Mouse (Mus musculus): ENCODE data around the gene Etv6. TPM values are rescaled to one million over a fixed set of nuclear protein-coding genes. Genes with fewer than 3 reads are reported as not detected.
A peak's percentile ranks its signal among the peaks of the same experiment; 100 is the strongest.

Gene Etv6
- polyA plus RNA-seq, 1 experiment from 2014 or later, result 23.5 TPM

DNA sequence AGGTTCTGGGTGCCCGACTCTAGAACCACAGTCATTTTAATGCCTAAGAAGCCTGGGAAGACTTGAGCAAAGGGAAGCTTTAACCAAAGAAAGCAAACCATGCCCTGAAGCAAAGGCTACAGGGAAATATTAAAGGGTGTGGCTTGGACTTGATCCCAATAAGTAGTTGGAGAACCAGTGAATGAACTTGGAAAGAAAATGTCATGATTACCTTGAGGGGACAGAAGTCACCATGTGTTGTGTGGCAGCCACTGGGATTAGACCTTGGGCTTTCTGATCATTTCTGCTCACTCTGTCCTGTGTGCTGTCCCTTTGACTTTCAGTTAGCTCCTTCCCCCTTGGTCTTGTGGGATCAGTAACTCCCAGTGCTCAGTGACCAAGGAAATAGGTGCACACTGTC, 38.9 kb downstream of the Etv6 start:
- CTCF ChIA-PET, result interaction anchor here (1.2 kb wide), 1 partner anchor 13 kb away, joined by 3 read pairs; no protein-coding TSS in a partner anchor
- H3K27me3 ChIP-seq, result no peaks in the 10 kb centered on the region
- ATAC-seq (no peak), DNase-seq (ENCODE audit: low read depth, low spot score) (no peak)
- no peak for TF ChIP-seq CTCF (IDR thresholded peaks at IDR 0.05)
- in situ Hi-C loops (cut with MboI; ENCODE audit: low pct_unique_long_range_greater_than_20kb), result no loop called here
- POLR2A ChIA-PET, result no interaction called here

DNA sequence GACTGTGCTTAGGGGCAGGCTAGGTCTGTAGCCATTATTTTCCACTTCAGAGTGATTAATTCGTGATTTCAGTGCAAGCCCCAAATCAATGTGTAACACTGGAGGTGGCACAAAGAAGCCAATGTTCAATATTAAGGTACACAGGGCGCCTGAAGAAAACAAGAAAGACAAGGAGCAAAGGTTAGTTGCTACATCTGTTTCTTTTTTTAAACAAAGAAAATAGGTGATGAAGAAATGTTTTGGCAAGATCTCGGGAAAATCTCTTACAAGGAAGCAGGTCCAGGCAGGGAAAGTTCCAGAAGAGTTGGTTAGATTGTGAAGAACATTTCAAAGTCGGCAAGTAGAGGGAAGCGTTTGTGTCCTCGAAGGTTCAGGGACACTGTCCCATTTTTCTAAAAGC, 39.5 kb downstream of the Etv6 start:
- ChIA-PET POLR2A (no interaction called here), CTCF (no interaction called here)
- in situ Hi-C loops (cut with MboI; ENCODE audit: low pct_unique_long_range_greater_than_20kb), result no loop called here
- DNase-seq (ENCODE audit: low read depth, low spot score), result no peak
- no peaks in the 10 kb centered on the region for H3K27me3 ChIP-seq
- TF ChIP-seq CTCF (IDR thresholded peaks at IDR 0.05), result no peak
- no peak for ATAC-seq

DNA sequence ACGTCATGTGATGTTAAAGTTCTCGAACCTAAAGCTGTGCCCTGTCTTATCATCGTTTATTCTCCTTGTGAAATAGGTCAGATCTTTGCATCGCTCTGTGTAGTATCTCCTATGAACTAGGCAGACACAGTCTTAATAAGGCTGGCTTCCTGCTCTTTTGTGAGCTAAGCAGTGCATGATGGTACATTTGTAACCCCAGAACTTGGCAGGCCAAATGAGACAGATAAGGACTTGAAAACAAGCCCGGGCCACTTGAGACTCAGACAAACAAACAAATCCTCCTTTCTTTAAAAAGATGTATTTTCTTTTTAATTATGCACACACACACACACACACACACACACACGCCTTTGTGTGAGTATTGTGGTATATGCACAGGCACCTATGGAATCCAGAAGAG, 42.5 kb downstream of the Etv6 start:
- TF ChIP-seq CTCF (IDR thresholded peaks at IDR 0.05), result no peak
- CTCF ChIA-PET, result interaction anchor here (1.6 kb wide), 1 partner anchor 50 kb away, joined by 4 read pairs; no protein-coding TSS in a partner anchor
- in situ Hi-C loops (cut with MboI; ENCODE audit: low pct_unique_long_range_greater_than_20kb), result no loop called here
- POLR2A ChIA-PET, result no interaction called here
- DNase-seq (ENCODE audit: low read depth, low spot score) (no peak), ATAC-seq (no peak)
- no peaks in the 10 kb centered on the region for H3K27me3 ChIP-seq

DNA sequence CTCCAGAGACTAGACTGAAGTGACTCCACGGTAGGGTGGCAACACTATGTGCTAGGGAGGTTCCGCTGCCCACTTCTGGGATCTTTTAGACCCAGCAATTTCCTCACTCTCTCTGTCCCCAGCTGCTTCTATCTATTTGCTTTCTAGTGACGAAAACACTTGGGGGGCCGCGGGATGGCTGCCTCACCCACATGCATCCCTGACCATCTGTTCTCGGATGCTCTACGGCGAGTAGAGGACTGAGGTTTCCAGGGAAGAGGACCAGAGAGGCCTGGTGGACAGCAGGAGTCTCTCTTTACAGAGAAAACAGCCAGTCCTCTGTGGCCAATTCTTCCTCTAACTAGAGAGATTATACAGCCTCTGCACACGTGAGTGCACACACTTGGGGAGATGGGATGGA, 43.6 kb downstream of the Etv6 start:
- H3K27me3 ChIP-seq, result no peaks in the 10 kb centered on the region
- ChIA-PET CTCF (no interaction called here), POLR2A (no interaction called here)
- no peak for TF ChIP-seq CTCF (IDR thresholded peaks at IDR 0.05)
- DNase-seq (ENCODE audit: low read depth, low spot score), result no peak
- no peak for ATAC-seq
- in situ Hi-C loops (cut with MboI; ENCODE audit: low pct_unique_long_range_greater_than_20kb), result no loop called here

DNA sequence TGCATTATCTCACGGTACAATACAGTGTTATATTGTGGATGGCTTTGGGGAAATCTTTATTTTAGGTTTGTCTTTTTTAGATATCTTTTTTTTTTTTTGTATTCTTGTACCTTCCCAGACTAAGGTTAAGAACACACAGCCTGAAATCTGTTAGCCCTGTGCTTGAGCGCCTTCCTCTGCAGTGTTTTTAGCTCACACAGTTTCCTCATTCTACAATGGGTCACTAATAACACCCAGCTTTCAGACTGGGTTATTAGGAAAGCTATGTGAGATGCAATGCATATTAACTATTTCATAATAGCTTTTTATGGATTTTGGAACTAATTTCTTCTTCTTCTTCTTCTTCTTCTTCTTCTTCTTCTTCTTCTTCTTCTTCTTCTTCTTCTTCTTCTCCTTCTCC, 44.1 kb downstream of the Etv6 start:
- no peak for DNase-seq (ENCODE audit: low read depth, low spot score)
- CTCF ChIA-PET, result no interaction called here
- in situ Hi-C loops (cut with MboI; ENCODE audit: low pct_unique_long_range_greater_than_20kb), result no loop called here
- POLR2A ChIA-PET, result no interaction called here
- H3K27me3 ChIP-seq, result no peaks in the 10 kb centered on the region
- ATAC-seq, result no peak
- TF ChIP-seq CTCF (IDR thresholded peaks at IDR 0.05), result no peak

DNA sequence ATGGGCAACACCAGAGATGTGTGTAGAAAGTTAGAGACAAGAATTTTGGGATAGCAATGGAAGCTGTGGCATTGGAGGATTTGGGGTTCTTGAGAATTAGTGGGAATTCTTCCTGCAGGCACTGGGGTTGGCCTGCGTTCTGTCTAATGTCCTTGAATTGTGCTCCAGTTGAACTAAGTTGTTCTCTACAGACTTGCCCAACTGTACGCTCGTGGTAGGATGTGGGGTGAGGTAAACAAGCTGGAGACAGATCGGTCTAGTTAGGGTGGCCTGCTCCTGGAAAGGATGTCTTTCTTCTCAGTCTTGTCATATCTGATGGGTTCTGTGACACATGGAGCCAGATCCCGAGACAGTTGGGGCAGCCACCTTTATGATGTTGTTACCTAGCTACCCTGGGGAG, 45.4 kb downstream of the Etv6 start:
- no peak for DNase-seq (ENCODE audit: low read depth, low spot score)
- CTCF ChIA-PET, result no interaction called here

DNA sequence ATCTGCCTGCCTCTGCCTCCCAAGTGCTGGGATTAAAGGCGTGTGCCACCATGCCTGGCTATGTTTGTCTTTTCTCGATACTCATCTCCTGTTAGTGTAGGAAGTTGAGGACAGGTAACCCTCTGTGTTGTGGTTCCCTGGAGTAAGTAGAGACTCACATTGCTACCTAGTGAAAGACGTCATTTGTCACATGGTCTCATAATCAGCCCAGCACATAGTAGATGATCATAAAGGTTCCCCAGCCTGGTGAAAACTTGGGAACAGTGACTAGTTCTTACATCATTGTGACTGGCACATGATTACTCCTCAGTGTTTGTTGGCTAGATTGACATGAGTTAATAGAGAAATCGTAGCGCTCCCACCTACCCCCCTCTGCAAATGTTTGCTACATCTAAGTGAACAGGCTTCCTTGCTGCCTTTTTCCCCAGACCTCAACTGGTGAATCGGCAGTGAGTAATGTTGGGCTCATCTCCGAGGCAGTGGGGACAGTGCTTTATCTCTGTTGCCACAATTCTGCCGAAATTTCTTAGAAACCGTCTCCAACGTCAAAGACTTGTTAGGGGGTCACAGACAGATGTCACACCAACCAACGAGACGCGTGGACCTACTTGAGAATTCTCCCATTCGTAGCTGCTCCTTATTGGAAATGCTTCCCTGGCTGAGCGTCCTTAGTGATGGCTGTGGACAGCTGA, 46.9 kb downstream of the Etv6 start:
- POLR2A ChIA-PET, result no interaction called here
- CTCF ChIA-PET, result no interaction called here
- no peaks in the 10 kb centered on the region for H3K27me3 ChIP-seq
- no peak for TF ChIP-seq CTCF (IDR thresholded peaks at IDR 0.05)
- DNase-seq (ENCODE audit: low read depth, low spot score) (no peak), ATAC-seq (peak; percentile 32)
- in situ Hi-C loops (cut with MboI; ENCODE audit: low pct_unique_long_range_greater_than_20kb), result no loop called here

More for the DNA sequence above, 45.4 kb downstream of the Etv6 start:
- H3K27me3 ChIP-seq, result no peaks in the 10 kb centered on the region
- no peak for TF ChIP-seq CTCF (IDR thresholded peaks at IDR 0.05)
- ATAC-seq, result no peak
- POLR2A ChIA-PET, result no interaction called here
- in situ Hi-C loops (cut with MboI; ENCODE audit: low pct_unique_long_range_greater_than_20kb), result no loop called here

DNA sequence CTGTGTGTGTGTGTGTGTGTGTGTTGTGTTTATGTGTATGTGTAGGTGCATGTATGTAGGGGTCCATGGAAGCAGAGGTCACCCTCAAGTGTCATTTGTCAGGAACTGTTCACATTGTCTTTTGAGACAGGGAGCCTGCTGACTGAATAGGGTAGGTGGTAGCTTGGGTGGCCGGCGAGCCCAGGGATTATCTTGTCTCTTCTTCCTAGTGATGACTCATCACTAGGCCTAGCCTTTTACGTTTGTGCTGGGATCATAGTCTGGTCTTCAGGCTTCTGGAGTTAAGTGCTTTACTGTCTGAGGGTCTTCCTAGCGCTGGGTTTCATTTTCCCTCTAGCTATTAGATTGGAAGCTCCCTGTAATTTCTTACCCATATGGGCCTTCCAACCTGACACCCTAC, 47.9 kb downstream of the Etv6 start:
- no peaks in the 10 kb centered on the region for H3K27me3 ChIP-seq
- ChIA-PET CTCF (no interaction called here), POLR2A (no interaction called here)
- no peak for TF ChIP-seq CTCF (IDR thresholded peaks at IDR 0.05)
- ATAC-seq (no peak), DNase-seq (ENCODE audit: low read depth, low spot score) (no peak)
- in situ Hi-C loops (cut with MboI; ENCODE audit: low pct_unique_long_range_greater_than_20kb), result no loop called here

DNA sequence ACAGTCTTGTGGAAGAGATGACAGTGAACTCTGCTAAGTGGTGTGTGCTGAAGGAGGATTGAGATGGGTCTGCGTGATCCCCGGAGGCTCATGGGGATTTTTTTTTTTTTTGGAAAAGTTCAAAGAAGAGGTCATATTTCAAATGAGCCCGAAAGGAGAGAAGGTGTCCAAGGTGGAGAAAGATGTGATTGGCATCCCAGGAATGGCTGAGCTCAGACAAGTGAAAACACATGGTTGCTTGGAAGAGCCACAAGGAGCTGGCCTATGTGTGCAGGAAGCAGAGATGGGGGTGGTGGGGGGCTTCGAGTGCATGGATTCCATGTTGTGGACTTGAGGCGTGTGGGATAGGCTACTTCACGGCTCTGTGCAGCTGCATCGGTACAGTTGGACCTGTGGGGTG, 50.9 kb downstream of the Etv6 start:
- POLR2A ChIA-PET, result no interaction called here
- ATAC-seq, result no peak

DNA sequence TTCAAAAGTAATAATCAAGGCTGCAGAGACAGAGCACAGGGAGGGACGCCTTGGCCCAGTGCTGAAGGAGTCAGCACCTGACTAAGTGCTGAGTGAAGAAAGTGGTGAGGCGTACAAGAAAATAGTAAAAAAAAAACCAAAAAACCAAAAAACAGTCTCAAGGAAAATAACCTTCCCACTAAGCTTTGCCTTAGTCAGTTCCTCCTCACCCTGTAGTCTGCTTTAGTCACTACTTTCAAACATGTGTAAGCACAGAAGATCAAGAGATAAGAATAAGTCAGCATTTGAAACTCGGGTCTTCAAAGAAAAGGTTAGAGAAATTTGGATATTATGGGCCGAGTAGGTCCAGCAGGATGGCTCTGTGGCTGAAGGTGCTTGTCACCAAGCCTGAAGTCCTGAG, 52.2 kb downstream of the Etv6 start:
- no peak for DNase-seq (ENCODE audit: low read depth, low spot score)
- ChIA-PET CTCF (interaction anchor here (1.3 kb wide), 1 partner anchor 14 kb away, joined by 3 read pairs; no protein-coding TSS in a partner anchor), POLR2A (interaction anchor here (0.6 kb wide), 1 partner anchor 61 kb away, joined by 3 read pairs; no protein-coding TSS in a partner anchor)
- H3K27me3 ChIP-seq, result no peaks in the 10 kb centered on the region
- in situ Hi-C loops (cut with MboI; ENCODE audit: low pct_unique_long_range_greater_than_20kb), result no loop called here
- ATAC-seq, result no peak
- TF ChIP-seq CTCF (IDR thresholded peaks at IDR 0.05), result no peak

More for the DNA sequence above, 50.9 kb downstream of the Etv6 start:
- DNase-seq (ENCODE audit: low read depth, low spot score), result no peak
- no peak for TF ChIP-seq CTCF (IDR thresholded peaks at IDR 0.05)
- in situ Hi-C loops (cut with MboI; ENCODE audit: low pct_unique_long_range_greater_than_20kb), result no loop called here
- no peaks in the 10 kb centered on the region for H3K27me3 ChIP-seq
- CTCF ChIA-PET, result interaction anchor here (1.3 kb wide), 1 partner anchor 12 kb away, joined by 3 read pairs; no protein-coding TSS in a partner anchor

DNA sequence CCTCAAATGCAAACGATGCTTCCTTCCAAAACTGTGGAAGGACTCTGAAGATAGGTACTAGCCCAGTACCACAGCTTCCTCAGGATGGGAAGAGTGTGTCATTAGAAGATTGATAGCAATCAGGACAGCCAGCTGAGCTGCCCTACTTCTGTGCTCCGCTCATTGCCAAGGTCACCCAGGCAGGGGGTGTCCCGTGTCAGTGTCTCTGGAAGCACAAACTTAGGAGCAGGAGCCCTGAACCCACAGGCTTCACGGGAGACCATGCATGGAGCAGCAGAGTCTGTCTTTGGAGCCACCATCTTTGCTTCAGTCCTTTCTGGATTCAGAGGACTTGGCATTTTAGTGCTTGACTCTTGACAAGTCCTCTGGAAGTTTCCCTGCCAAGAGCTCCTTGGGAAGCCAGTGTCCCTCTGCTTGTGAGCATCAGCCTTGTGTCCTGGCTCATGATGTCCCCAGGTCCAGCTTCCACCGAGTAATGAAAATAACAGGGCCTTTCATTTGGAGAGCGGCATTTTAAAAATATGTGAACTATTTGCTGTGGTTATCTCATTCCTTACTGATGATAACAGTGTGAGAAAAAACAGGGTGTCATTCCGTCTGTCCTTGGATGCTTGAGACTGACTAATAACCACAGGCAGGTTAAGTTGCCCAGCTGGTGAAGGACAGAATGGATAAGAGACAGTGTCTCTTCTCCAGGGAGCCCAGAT, 54.3 kb downstream of the Etv6 start:
- POLR2A ChIA-PET, result interaction anchor here (0.6 kb wide), 1 partner anchor 743 kb away, joined by 4 read pairs; no protein-coding TSS in a partner anchor
- peak; percentile 95 for ATAC-seq

More for the DNA sequence above, 54.3 kb downstream of the Etv6 start:
- H3K27me3 ChIP-seq, result no peaks in the 10 kb centered on the region
- in situ Hi-C loops (cut with MboI; ENCODE audit: low pct_unique_long_range_greater_than_20kb), result no loop called here
- no peak for TF ChIP-seq CTCF (IDR thresholded peaks at IDR 0.05)
- no peak for DNase-seq (ENCODE audit: low read depth, low spot score)
- CTCF ChIA-PET, result interaction anchor here (0.9 to 1.6 kb wide), 2 partner anchors 18 to 43 kb away, joined by 3 to 4 read pairs; no protein-coding TSS in a partner anchor

All from Patski (cell line).